Mouse (Mus musculus) neural tube, embryonic 13.5 days (tissue): ENCODE measurements around the gene Dscam. TPM values are rescaled to one million over a fixed set of nuclear protein-coding genes. Genes with fewer than 3 reads are reported as not detected.

ENCODE experiments used
- ATAC-seq: fragments of 200-750 bp; cut with Nextera tagmentation; 2 replicates; pipeline ENCODE4 v1.8.0; 2017; ENCODE audit warnings: low read depth, mild to moderate bottlenecking, moderate TSS enrichment, moderate library complexity
- H3K27ac ChIP-seq: fragments of 300-500 bp; sonication (generic); replicated peaks from 2 replicates; pipeline ENCODE4 v1.5.1; 2015; ENCODE audit warnings: moderate library complexity, mild to moderate bottlenecking, inconsistent platforms
- H3K27me3 ChIP-seq: fragments of 300-500 bp; sonication (generic); 2 replicates; pipeline ENCODE4 v1.6.1; 2015; ENCODE audit warnings: mild to moderate bottlenecking, inconsistent platforms
- H3K36me3 ChIP-seq: fragments of 300-500 bp; sonication (generic); 2 replicates; pipeline ENCODE4 v1.6.1; 2015; ENCODE audit warnings: mild to moderate bottlenecking, inconsistent platforms
- H3K4me1 ChIP-seq: fragments of 300-500 bp; sonication (generic); replicated peaks from 2 replicates; pipeline ENCODE4 v1.6.1; 2015; ENCODE audit warnings: inconsistent platforms
- H3K4me2 ChIP-seq: fragments of 300-500 bp; sonication (generic); 2 replicates; pipeline ENCODE4 v1.6.1; 2015; ENCODE audit warnings: inconsistent platforms, mild to moderate bottlenecking, moderate library complexity
- H3K4me3 ChIP-seq: fragments of 300-500 bp; sonication (generic); 2 replicates; pipeline ENCODE4 v1.5.1; 2015; ENCODE audit warnings: mild to moderate bottlenecking, inconsistent platforms
- H3K9ac ChIP-seq: fragments of 300-500 bp; sonication (generic); 2 replicates; pipeline ENCODE4 v1.6.1; 2015; ENCODE audit warnings: moderate library complexity, mild to moderate bottlenecking, inconsistent platforms
- H3K9me3 ChIP-seq: fragments of 300-500 bp; sonication (generic); 2 replicates; pipeline ENCODE4 v1.6.1; 2016; ENCODE audit warnings: inconsistent platforms
- WGBS: fragments of 180-500 bp; shearing (Covaris S2); methylation state at CpG from one replicate; pipeline ENCODE4 v1.1.7; 2015; 5-methylcytosine and 5-hydroxymethylcytosine counted together
- polyA plus RNA-seq: library from polyadenylated mRNA; unstranded; fragments of >200 nt; fragmentation: Nextera tagmentation; extraction: Ambion mirVana; gene quantifications from 2 replicates; pipeline ENCODE4 v1.2.1, GENCODE M21; 2015

Gene Dscam
- polyA plus RNA-seq, 1 experiment from 2014 or later, result 6.7 TPM

DNA sequence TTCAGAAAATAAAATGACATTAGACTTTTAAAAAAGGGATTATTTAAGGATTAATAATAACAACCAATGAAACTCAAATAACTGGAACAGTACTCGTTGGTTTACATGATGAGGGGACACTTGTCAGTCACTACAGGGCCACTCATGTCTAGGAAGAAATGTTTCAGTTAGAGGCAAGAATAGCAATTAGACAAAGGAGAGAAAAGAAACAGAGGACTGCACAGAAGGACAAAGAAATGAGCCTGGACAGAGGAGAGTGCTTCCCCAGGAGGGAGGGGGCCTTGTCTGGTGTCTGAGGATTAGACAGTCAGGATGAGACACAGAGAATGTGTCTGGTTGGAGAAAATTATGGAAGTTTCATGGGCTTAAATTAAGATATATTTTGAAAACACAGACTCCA, 324.0 kb downstream of the Dscam start:
- H3K4me3 ChIP-seq, result no peak overlapping the region
- H3K9ac ChIP-seq, result no peak overlapping the region
- H3K27me3 ChIP-seq, result no peaks in the 10 kb centered on the region; the same call in 1 of the 2 replicates
- WGBS, result 41% methylated on average over 1 of the region's 1 CpGs
- no peak for ATAC-seq
- no peak overlapping the region for H3K4me2 ChIP-seq
- peaks cover 25% of the 10 kb centered on the region for H3K4me1 ChIP-seq
- H3K27ac ChIP-seq, result no peak overlapping the region
- H3K36me3 ChIP-seq, result no peaks in the 10 kb centered on the region
- H3K9me3 ChIP-seq, result no peaks in the 10 kb centered on the region

GRCm38 (mm10) chr16:96846113-96846512, 324.4 kb downstream of the Dscam start:
- H3K27me3 ChIP-seq, result no peaks in the 10 kb centered on the region; the same call in 1 of the 2 replicates
- peak; percentile 44; the same call in 1 of the 2 replicates for ATAC-seq
- H3K9me3 ChIP-seq, result no peaks in the 10 kb centered on the region
- no peak overlapping the region for H3K9ac ChIP-seq
- H3K4me3 ChIP-seq, result no peak overlapping the region
- H3K4me2 ChIP-seq, result no peak overlapping the region
- H3K36me3 ChIP-seq, result no peaks in the 10 kb centered on the region
- 17% methylated on average over 3 of the region's 3 CpGs for WGBS
- H3K4me1 ChIP-seq, result peaks cover 25% of the 10 kb centered on the region
- H3K27ac ChIP-seq, result no peak overlapping the region

GRCm38 (mm10) chr16:96845475-96846098, 325.0 kb downstream of the Dscam start:
- WGBS, result 62% methylated on average over 3 of the region's 3 CpGs
- Histone ChIP-seq H3K4me2 (no peak overlapping the region), H3K4me1 (peaks cover 25% of the 10 kb centered on the region), H3K9ac (no peak overlapping the region), H3K27me3 (no peaks in the 10 kb centered on the region), H3K27ac (no peak overlapping the region), H3K4me3 (no peak overlapping the region), H3K9me3 (no peaks in the 10 kb centered on the region), H3K36me3 (no peaks in the 10 kb centered on the region)
- ATAC-seq, result peak; percentile 20; the same call in 1 of the 2 replicates

GRCm38 (mm10) chr16:96843691-96844400, 326.7 kb downstream of the Dscam start:
- no peak for ATAC-seq
- Histone ChIP-seq H3K9ac (no peak overlapping the region), H3K9me3 (no peaks in the 10 kb centered on the region), H3K27ac (no peak overlapping the region; the same call in 1 of the 2 replicates), H3K36me3 (no peaks in the 10 kb centered on the region), H3K4me1 (peaks cover 25% of the 10 kb centered on the region), H3K4me2 (no peak overlapping the region), H3K27me3 (no peaks in the 10 kb centered on the region), H3K4me3 (no peak overlapping the region)
- WGBS, result 63% methylated on average over 9 of the region's 9 CpGs

GRCm38 (mm10) chr16:96842829-96843360, 327.7 kb downstream of the Dscam start:
- no peak overlapping the region for H3K9ac ChIP-seq
- no peaks in the 10 kb centered on the region for H3K9me3 ChIP-seq
- H3K4me2 ChIP-seq, result no peak overlapping the region
- no peaks in the 10 kb centered on the region for H3K27me3 ChIP-seq
- H3K27ac ChIP-seq, result no peak overlapping the region
- H3K4me1 ChIP-seq, result peaks cover 25% of the 10 kb centered on the region
- WGBS, result 90% methylated on average over 3 of the region's 3 CpGs
- H3K36me3 ChIP-seq, result no peaks in the 10 kb centered on the region
- no peak overlapping the region for H3K4me3 ChIP-seq
- no peak for ATAC-seq

GRCm38 (mm10) chr16:96819649-96820048, 350.9 kb downstream of the Dscam start:
- WGBS, result 28% methylated on average over 16 of the region's 16 CpGs
- no peak overlapping the region for H3K4me2 ChIP-seq
- no peaks in the 10 kb centered on the region for H3K27me3 ChIP-seq
- no peaks in the 10 kb centered on the region for H3K36me3 ChIP-seq
- no peak overlapping the region for H3K27ac ChIP-seq
- H3K4me1 ChIP-seq, result no peaks in the 10 kb centered on the region
- no peak overlapping the region for H3K9ac ChIP-seq
- ATAC-seq, result peak; percentile 8; the same call in 1 of the 2 replicates
- H3K4me3 ChIP-seq, result no peak overlapping the region
- H3K9me3 ChIP-seq, result no peaks in the 10 kb centered on the region

DNA sequence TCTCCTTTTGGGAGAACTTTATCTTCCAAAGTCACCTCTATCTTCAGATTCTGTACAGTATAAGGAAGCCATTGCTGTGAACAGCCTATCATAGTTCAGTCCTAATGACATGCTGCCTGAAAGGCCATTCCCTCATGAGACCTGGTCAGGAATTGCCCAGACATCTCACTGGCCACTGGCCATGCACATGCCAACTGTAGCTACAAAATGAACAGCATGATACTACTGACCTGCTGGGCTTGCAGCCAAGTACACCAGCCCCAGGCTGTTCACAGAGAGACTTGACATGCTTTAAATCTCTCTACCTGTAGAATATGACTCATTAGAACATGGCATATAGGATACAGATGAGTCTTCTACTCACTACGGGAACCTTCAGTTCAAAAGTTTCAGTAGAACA, 364.3 kb downstream of the Dscam start:
- Histone ChIP-seq H3K4me3 (no peak overlapping the region), H3K27ac (no peak overlapping the region), H3K9ac (no peak overlapping the region), H3K36me3 (no peaks in the 10 kb centered on the region), H3K4me2 (no peak overlapping the region), H3K27me3 (no peaks in the 10 kb centered on the region), H3K4me1 (peaks cover 6% of the 10 kb centered on the region), H3K9me3 (no peaks in the 10 kb centered on the region)
- ATAC-seq, result no peak
- WGBS, result 89% methylated on average over 1 of the region's 1 CpGs

DNA sequence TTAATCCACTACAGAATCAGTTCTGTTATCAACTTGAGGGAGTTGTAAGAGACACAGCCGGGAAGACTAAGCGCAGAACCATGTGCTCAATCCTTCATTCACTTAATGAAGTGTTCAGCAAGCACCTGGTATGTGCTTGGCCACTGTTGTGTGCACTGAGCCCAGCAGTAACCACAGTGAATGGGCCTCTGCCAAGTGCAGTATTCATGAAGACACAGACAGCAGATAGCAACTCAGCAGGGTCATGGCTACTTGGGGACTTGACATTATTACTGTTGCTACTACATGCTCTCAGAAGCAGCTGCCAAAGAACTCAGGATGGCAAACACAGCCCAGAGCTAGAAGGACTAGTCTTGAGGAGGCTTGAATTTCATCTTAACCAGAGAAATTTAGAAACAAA, 367.9 kb downstream of the Dscam start:
- Histone ChIP-seq H3K27me3 (no peaks in the 10 kb centered on the region), H3K9ac (no peak overlapping the region), H3K4me1 (peaks cover 6% of the 10 kb centered on the region), H3K36me3 (no peaks in the 10 kb centered on the region; the same call in 1 of the 2 replicates), H3K4me2 (no peak overlapping the region), H3K9me3 (no peaks in the 10 kb centered on the region), H3K27ac (no peak overlapping the region), H3K4me3 (no peak overlapping the region)
- no peak for ATAC-seq
- 84% methylated on average over 2 of the region's 2 CpGs for WGBS

- no peak overlapping the region for H3K4me3 ChIP-seq
- H3K27me3 ChIP-seq, result no peaks in the 10 kb centered on the region
- no peak overlapping the region for H3K4me2 ChIP-seq
- no peak overlapping the region for H3K9ac ChIP-seq
- no peaks in the 10 kb centered on the region for H3K4me1 ChIP-seq
- 98% methylated on average over 1 of the region's 1 CpGs for WGBS
- no peak overlapping the region for H3K27ac ChIP-seq
- ATAC-seq, result no peak
- no peaks in the 10 kb centered on the region; the same call in 1 of the 2 replicates for H3K36me3 ChIP-seq
- no peaks in the 10 kb centered on the region for H3K9me3 ChIP-seq
Observed at GRCm38 (mm10) chr16:96801650-96802237, 368.8 kb downstream of the Dscam start.

- H3K9me3 ChIP-seq, result no peaks in the 10 kb centered on the region
- 64% methylated on average over 2 of the region's 2 CpGs for WGBS
- H3K4me1 ChIP-seq, result no peaks in the 10 kb centered on the region
- no peak overlapping the region for H3K4me3 ChIP-seq
- H3K36me3 ChIP-seq, result no peaks in the 10 kb centered on the region; the same call in 1 of the 2 replicates
- no peak overlapping the region for H3K4me2 ChIP-seq
- H3K9ac ChIP-seq, result no peak overlapping the region
- peak; percentile 47; the same call in 1 of the 2 replicates for ATAC-seq
- H3K27me3 ChIP-seq, result no peaks in the 10 kb centered on the region
- no peak overlapping the region for H3K27ac ChIP-seq
Observed at GRCm38 (mm10) chr16:96795431-96795830, 375.1 kb downstream of the Dscam start.

DNA sequence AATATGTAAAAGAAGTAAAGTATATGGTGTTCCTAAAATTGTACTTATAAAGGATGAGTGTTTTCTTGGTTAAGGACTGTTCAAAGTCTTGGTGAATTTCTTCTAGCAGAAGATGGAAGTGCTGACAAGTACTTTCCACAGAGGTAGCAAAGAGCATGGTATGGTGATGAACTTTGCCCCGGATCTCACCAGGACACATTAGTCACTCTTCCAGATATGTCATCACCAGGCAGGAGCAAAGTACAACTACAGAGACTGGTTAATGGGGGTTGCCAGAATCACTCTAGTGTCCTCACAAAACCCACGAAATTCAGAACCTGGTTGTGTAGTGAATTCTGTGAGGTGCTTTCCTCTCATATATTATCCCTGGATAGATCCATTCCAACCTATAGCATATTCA, 379.2 kb downstream of the Dscam start:
- no peaks in the 10 kb centered on the region for H3K9me3 ChIP-seq

DNA sequence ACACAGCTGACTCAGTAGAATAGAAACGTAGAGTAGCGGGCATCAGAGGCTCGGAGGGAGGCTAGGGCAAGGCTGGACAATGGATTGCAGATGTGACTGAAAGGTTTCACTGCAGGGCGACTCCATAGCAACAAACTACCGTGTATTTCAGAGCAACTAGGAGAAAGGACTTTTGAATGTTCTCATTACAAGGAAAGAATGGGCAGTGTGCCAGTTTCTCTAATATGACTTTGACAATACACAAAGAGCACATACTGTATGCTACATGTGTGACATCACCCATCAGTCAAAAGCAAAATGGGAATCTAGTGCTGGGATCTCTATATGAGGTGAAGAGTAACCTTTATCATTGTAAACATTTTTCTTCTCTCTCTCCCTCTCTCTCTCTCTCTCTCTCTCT, 382.3 kb downstream of the Dscam start:
- Histone ChIP-seq H3K9ac (no peak overlapping the region), H3K36me3 (no peaks in the 10 kb centered on the region), H3K27ac (peak overlapping the region; percentile 55; the same call in 1 of the 2 replicates), H3K27me3 (no peaks in the 10 kb centered on the region), H3K4me3 (no peak overlapping the region), H3K9me3 (no peaks in the 10 kb centered on the region), H3K4me2 (no peak overlapping the region), H3K4me1 (peaks cover 15% of the 10 kb centered on the region)
- ATAC-seq, result no peak
- WGBS, result 35% methylated on average over 5 of the region's 5 CpGs

More for the DNA sequence above, 379.2 kb downstream of the Dscam start:
- no peaks in the 10 kb centered on the region for H3K27me3 ChIP-seq
- ATAC-seq, result no peak
- no peaks in the 10 kb centered on the region for H3K36me3 ChIP-seq
- no peak overlapping the region for H3K9ac ChIP-seq
- no peak overlapping the region for H3K4me2 ChIP-seq
- H3K27ac ChIP-seq, result no peak overlapping the region
- 78% methylated on average over 2 of the region's 2 CpGs for WGBS
- peaks cover 15% of the 10 kb centered on the region for H3K4me1 ChIP-seq
- no peak overlapping the region for H3K4me3 ChIP-seq
